Mouse (Mus musculus) right cerebral cortex, postnatal 10 days (tissue): Measurements from ENCODE around the gene Cdca7l.

Source experiments
- DNase-seq, 2 experiments: peaks; one replicate each; pipeline ENCODE4 v3.0.0; 2021; ENCODE audit warnings: low spot score in 2 of 2

Gene Cdca7l

DNA sequence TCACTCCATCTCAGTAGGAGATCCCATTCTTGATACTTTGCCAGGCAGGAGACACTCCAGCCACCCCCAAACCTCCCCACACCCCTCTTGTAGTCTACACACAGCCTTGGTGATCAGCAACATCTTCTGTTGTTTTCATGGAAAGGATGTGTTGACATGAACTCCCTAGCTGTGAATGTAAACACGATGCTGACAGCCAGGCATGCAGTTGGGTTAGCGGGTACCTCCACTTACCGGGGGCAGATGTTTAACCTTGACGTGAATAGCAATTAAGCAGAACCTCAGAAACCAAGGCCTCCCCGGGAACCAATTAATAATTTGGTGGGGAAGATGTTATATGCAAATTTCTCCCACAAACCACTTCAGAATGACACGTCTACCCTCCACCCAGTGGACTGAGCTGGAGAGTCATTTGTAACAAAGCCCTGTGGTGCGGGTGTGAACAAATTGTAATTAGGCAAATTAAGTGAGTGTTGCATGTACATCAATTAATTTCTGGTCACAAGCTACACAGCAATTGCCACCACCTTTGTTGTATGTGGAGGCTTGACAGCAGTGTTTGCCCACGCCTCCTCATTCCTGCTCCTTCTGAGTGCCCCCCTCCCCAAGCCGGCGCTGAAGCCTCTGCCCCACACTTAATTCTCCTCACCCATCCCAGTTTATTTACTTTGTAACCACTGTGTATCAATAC lies 5.4 kb downstream of the Cdca7l start:
- no peak for DNase-seq

DNA sequence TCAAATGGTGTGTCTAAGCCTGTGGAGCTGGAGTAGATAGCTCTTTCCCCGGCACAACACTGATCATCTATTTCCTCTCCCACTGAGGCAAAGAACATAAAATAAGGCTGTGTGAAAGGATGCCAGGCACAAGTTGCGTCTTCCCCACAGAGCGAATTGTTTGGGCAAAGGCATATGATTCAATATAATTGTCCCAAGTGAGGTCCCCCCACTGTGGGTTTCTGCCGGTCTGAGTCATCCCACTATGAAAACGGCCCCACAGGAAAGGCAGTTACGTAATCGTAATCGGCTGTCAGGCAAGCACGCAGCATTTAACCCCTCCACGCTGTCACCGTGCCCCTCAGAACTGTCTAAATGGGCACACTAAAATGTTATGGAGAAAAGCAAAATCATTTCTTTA lies 6.0 kb downstream of the Cdca7l start:
- no peak for DNase-seq

DNA sequence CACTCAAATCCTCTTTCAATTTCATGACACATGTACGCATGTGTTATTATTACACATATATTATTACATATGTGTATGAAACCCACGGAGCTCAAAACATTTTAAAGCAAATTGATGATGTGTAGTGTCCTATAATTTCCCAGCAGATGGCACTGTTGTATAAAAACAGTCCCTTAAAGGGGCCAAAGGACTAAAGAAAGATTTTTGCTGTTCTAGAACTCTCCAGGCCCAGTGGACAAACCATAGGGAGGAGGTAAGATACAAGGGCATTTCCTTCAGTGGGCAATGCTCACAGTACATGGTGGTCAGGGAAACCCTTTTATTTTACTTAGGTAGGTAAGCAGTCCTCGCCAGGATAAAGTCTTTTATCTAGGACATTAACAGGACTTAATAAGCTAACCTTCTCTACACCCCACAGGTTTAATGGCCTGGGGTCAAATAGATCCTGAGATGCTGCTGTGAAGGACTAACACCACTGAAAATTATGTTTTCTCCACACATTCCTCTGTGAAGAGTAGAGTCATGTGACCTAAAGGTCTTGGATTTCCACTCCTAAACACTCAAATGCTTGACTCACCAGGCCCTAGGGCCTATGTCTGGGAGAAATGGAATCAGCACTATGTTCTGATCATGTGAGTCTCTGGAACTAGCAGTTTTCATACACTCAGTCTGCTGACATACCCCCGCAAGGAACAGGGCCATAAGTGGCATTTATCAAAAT lies 16.2 kb downstream of the Cdca7l start:
- no peak for DNase-seq

GRCm38 (mm10) chr12:117820859-117821221 lies 16.8 kb downstream of the Cdca7l start:
- DNase-seq = no peak

DNA sequence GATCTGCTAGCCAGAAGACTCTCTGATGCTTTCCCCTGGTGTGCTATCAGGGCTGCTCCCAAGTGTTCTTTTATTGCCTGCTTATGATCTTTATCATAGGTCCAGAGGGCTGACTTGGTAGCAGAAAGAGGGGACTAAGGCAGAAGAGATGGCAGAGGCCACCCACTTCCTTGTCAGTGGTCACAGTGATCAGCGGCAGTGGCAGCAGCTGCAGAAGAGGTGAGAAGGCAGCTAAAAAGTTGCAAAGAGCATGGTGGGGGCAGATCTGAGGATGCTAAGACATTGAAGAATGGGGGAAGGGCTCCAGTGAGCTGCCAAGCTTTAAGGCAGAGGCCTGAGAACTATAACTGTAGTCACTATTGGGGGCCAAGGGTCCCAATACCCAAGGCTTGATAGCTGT lies 17.3 kb downstream of the Cdca7l start:
- no peak for DNase-seq

DNA sequence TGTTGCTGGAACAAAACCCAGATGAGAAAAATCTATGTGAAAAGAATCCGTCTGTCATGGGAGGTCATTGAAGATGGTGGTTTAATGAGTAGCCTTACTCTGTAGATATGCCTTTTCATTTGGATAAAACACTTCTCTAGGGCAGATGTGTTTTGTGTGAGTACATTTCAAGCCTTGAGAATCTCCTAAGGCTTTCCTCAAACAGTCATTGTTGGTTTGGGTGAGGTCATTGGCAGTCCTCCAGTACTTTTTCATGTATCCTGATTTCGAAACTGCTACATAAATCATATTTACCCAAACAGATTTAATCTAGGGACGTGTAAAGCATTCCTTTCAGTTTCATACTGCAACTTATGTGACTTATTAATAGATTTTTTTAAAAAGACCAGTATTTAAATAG lies 24.3 kb downstream of the Cdca7l start:
- no peak for DNase-seq

DNA sequence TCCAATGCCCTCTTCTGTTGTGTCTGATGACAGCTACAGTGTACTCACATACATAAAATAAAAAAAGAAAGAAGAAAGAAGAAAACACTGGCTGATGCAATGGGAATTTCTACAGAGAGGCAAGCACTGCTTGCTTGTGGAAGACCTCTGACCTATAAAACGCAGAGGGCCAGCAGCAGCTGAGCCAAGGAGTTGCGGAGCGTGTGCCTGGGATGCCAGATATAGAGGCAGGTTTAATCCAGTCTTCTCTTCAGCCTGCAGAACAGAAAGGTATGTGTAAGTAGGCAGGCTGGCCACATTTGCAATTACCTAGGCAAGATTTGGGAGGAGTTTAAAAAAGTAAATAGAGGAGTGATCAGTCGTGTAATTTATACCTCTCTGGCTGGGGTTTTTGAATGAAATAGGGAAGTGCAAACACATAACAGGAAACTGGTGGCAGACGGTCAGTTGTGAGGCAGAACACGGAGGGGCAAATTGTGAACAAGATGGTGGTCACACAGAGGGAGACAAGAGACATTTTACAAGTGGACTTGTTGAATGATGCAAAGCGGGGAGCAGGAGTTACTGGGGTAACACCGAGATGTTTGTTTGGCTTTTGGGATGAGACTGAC lies 27.4 kb downstream of the Cdca7l start:
- DNase-seq = no peak

DNA sequence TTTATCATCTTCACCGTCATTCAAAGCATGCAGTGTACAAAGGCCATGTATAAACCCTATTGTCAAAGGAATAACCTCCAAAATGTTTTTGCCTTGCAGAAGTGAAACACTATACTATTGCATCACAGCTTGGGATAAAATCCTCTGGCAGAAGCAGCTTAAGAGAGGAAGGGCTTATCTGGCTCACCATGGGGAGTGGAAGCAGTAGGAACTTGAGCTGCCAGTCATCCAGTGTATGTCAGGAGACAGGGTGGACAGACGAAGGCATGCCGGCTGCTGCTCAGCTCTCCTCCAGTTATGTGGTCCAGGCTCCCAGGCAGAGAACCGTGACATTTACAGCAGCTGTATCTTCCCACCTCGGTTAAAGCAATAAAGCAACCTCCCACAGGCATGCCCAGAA lies 28.1 kb downstream of the Cdca7l start:
- no peak for DNase-seq

GRCm38 (mm10) chr12:117834652-117835051 lies 30.6 kb downstream of the Cdca7l start:
- no peak for DNase-seq

GRCm38 (mm10) chr12:117835371-117835770 lies 31.3 kb downstream of the Cdca7l start:
- no peak for DNase-seq

DNA sequence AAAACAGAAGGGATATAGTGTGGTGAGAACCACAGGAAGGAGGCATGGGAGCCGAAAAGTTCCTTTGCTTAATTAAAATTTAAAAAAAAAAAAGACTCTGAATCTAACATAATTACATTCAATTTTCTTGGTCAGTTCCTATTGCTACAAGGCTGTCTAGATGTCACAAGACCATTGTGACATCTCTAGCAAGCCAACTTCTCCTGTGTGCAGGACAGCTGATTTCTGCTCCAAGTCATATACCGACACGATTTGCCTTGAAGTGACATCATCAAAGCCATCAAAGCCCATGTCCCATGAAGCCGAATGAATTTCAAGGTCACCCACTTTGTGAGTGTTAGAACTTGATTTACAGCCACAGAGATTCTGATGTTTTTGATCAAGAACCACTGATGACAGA lies 33.3 kb downstream of the Cdca7l start:
- no peak for DNase-seq

GRCm38 (mm10) chr12:117840705-117841104 lies 36.6 kb downstream of the Cdca7l start:
- no peak for DNase-seq

DNA sequence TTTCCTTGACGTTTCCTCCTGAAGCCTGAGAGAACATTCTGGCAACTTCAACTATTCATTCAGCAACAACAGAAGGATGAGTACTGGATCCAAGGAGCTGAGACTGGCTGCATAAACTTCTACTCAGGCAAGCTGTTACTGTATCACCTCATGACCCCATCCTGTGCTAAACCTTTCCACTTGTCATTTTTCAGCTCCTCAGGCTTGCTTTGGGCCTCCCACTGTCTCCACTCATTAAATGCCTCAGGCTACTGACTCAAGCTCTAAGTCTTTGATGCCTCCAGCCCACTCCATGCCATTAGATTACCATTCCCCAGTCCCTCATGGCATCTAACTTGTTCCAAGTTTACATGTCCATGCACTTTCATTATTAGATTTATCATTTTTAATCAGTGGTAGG lies 38.6 kb downstream of the Cdca7l start:
- DNase-seq = no peak

GRCm38 (mm10) chr12:117843302-117844074 lies 39.4 kb downstream of the Cdca7l start:
- peak; percentile 57 to 68 for DNase-seq

DNA sequence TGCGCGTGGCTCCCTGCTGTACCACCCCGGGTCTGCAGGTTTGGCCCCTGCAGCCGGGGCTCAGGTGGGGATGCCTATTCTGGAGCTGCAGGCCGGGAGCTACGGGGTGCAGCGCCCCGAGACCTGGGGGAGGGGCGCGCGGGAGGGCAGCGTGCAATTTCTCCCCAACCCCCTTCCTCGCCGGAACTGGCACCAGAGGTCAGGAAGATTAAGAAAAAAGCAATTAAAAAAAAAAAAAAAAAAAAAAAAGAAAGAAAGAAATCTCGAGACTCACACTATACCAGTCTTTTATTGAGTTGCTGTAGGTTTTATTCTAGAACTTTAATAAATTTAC lies 40.0 kb downstream of the Cdca7l start:
- DNase-seq = no peak

DNA sequence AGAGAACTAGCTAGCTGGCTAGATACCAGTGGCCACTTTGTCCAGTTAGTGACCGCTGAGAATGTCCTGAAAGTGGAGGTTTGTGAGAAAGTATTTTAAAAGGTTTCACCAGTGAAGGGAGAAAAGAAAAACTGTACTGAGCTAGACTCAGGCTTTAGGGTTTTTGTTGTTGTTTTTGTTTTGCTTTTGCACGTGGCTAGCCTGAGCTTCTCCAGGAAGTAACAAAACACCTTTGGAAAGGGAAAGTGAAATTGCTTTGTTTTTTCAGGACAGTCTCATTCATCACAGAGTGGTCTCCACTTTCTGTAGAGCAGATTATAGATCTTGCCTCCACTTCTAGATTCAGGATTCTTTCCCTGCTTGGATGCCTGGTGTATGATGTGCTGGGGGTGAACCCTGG lies 40.8 kb downstream of the Cdca7l start:
- no peak for DNase-seq

DNA sequence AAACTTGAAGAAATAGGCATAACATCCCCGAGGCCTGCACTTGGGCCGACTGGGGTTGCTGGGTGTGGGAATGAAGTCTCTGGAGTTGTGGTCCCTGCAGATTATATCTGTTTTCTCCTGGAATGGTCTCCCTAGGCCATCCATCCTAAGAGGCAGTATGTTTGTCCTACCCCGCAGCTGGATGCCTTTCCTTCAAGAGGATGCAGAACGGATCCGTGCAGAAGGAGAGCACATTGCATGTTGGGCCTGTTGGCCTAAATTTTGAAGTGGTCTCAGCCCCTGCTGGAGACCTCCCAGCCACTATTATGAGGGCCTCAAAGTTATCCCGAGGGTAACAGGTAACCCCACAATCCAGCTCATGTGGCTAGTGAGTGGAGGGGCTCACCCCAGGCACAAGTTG lies 44.5 kb downstream of the Cdca7l start:
- DNase-seq = no peak

- no peak for DNase-seq
Observed at GRCm38 (mm10) chr12:117850472-117850871, 46.4 kb downstream of the Cdca7l start.

GRCm38 (mm10) chr12:117853316-117853715 lies 49.2 kb downstream of the Cdca7l start:
- DNase-seq = peak; percentile 44 to 78

DNA sequence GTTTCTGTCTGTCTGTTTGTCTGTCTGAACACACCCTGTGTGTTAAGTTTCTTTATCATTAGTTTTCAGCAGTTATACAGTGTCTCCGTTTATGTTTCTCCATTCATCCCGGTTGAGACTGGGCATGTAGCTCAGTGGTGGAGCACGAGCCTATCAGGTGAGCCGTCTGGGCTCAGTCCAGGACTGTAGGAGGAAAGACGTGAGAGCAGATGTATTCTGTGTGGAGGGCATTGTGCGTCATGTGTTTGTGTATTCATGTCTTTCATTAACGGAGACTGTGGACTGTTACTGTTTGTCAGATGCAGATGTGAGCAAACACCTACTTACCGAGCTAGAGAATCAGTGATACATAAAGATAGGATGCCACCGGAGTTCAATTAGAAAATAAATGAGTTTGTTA lies 52.9 kb downstream of the Cdca7l start:
- DNase-seq = no peak

- DNase-seq = no peak
Observed at GRCm38 (mm10) chr12:117857884-117858283, 53.8 kb downstream of the Cdca7l start.

GRCm38 (mm10) chr12:117860840-117861239 lies 56.8 kb downstream of the Cdca7l start:
- DNase-seq = no peak

DNA sequence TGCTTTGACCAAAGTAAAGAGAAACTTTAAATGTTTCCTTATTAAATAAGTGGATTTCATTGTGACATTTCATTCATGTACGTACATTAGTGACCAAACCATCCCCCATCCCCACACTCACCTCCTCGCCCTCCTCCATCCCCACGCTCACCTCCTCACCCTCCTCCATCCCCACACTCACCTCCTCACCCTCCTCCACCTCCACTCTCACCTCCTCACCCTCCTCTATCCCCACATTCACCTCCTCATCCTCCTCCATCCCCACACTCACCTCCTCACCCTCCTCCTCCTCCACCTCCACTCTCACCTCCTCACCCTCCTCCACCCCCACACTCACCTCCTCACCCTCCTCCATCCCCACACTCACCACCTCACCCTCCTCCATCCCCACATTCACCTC lies 57.2 kb downstream of the Cdca7l start:
- DNase-seq = no peak
